Mouse (Mus musculus) cerebellum, adult 2 months (tissue): ENCODE measurements at regions not wholly inside any gene's neighbourhood (a gene's known extent, or its start where the extent isn't known, plus 50 kb on each side); places are given as distances from the start of the nearest gene placed in this dataset.

ENCODE experiments used
- CTCF ChIP-seq: fragments of 200-500 bp; IDR thresholded peaks from 2 replicates; pipeline ENCODE4 v1.5.1; 2011; ENCODE audit warnings: low read depth, mild to moderate bottlenecking, control low read depth, low read length, moderate library complexity, borderline replicate concordance; ENCODE audit not compliant: insufficient read depth
- POLR2A ChIP-seq: fragments of 200-500 bp; IDR thresholded peaks from 2 replicates; pipeline ENCODE4 v1.6.1; 2011; ENCODE audit warnings: low read length, control low read depth, borderline replicate concordance; ENCODE audit not compliant: insufficient read depth

GRCm38 (mm10) chr3:143090886-143091285 is 209.1 kb upstream of the Pkn2 start:
- TF ChIP-seq CTCF, result no peak
- TF ChIP-seq POLR2A, result no peak
